Mouse (Mus musculus) forebrain, embryonic 12.5 days (tissue): ENCODE data around the gene Tor1aip2. TPM values are rescaled to one million over a fixed set of nuclear protein-coding genes. Genes with fewer than 3 reads are reported as not detected.

Source experiments
- ATAC-seq: fragments of 200-750 bp; cut with Nextera tagmentation; 2 replicates; pipeline ENCODE4 v1.8.0; 2017; ENCODE audit warnings: moderate TSS enrichment; ENCODE audit not compliant: low FRiP score
- H3K27ac ChIP-seq: fragments of 300-500 bp; sonication (generic); 2 replicates; pipeline ENCODE4 v1.5.1; 2016; ENCODE audit warnings: mild to moderate bottlenecking
- H3K27me3 ChIP-seq: fragments of 300-500 bp; sonication (generic); 2 replicates; pipeline ENCODE4 v1.6.1; 2016; ENCODE audit warnings: mild to moderate bottlenecking
- H3K36me3 ChIP-seq: fragments of 300-500 bp; sonication (generic); replicated peaks from 2 replicates; pipeline ENCODE4 v1.6.1; 2016; ENCODE audit warnings: mild to moderate bottlenecking
- H3K4me1 ChIP-seq: fragments of 300-500 bp; sonication (generic); 2 replicates; pipeline ENCODE4 v1.6.1; 2016
- H3K4me2 ChIP-seq: fragments of 300-500 bp; sonication (generic); 2 replicates; pipeline ENCODE4 v1.6.1; 2016; ENCODE audit warnings: mild to moderate bottlenecking, moderate library complexity
- H3K4me3 ChIP-seq: fragments of 300-500 bp; sonication (generic); replicated peaks from 2 replicates; pipeline ENCODE4 v1.5.1; 2016; ENCODE audit warnings: mild to moderate bottlenecking
- H3K9ac ChIP-seq: fragments of 300-500 bp; sonication (generic); 2 replicates; pipeline ENCODE4 v1.6.1; 2016; ENCODE audit warnings: mild to moderate bottlenecking
- H3K9me3 ChIP-seq: fragments of 300-500 bp; sonication (generic); 2 replicates; pipeline ENCODE4 v1.6.1; 2016
- WGBS: fragments of 180-500 bp; shearing (Covaris S2); methylation state at CpG from one replicate; pipeline ENCODE4 v1.1.7; 2016; 5-methylcytosine and 5-hydroxymethylcytosine counted together
- polyA plus RNA-seq: library from polyadenylated mRNA; unstranded; fragments of >200 nt; fragmentation: Nextera tagmentation; extraction: Ambion mirVana; gene quantifications from 2 replicates; pipeline ENCODE4 v1.2.1, GENCODE M21; 2016

Tor1aip2 gene
- polyA plus RNA-seq, 1 experiment from 2014 or later, result 89.3 TPM

DNA sequence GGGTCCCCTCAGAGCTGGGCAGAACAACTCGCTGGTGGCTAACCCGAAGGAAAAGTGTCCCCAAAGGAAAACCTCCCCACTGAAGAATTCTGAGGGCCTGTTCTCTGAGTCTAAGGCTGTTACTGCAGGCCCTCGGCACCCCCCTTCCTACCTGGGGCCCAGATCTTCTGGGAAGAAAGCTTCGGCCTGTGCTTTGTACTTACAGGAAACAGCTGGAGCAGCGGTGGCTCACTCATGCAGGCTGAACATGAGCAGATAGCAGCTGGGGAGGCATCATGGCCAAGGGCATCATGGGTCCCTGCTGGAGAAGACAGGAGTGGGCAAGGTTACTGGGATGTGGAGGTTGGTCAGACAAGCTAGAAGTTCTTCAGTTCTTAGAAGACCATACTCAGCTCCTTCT, 52.4 kb downstream of the Tor1aip2 start:
- Histone ChIP-seq H3K9me3 (no peaks in the 10 kb centered on the region), H3K27ac (no peak overlapping the region), H3K4me1 (peaks cover 16% of the 10 kb centered on the region), H3K4me3 (no peak overlapping the region), H3K36me3 (no peaks in the 10 kb centered on the region), H3K9ac (no peak overlapping the region), H3K4me2 (no peak overlapping the region), H3K27me3 (no peaks in the 10 kb centered on the region)
- 79% methylated on average over 5 of the region's 5 CpGs for WGBS
- no peak for ATAC-seq

DNA sequence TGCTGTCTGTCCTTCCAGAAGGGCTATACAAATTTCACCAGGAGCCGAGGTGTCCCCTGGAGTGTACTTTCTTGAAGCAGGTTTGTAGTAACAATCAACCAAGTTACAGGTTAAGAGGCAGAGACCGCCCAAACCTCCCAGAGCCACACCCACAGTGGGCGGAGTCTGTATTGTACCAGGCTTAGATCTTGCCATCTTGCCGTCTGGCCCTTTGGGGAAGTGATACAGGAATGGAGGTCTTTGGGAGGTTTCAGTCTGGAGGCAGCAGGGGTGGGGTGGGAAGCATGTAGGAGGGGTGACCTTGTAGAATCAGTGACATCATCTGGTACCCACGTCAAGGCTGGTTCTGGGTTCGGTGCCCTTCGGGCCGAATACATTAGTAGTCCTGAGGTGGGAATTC, 54.4 kb downstream of the Tor1aip2 start:
- H3K4me1 ChIP-seq, result peaks cover 16% of the 10 kb centered on the region
- no peaks in the 10 kb centered on the region for H3K9me3 ChIP-seq
- H3K27ac ChIP-seq, result no peak overlapping the region
- no peak overlapping the region for H3K4me2 ChIP-seq
- no peak overlapping the region for H3K4me3 ChIP-seq
- no peaks in the 10 kb centered on the region for H3K36me3 ChIP-seq
- ATAC-seq, result peak; percentile 42
- H3K9ac ChIP-seq, result no peak overlapping the region
- no peaks in the 10 kb centered on the region for H3K27me3 ChIP-seq
- 79% methylated on average over 8 of the region's 8 CpGs for WGBS

DNA sequence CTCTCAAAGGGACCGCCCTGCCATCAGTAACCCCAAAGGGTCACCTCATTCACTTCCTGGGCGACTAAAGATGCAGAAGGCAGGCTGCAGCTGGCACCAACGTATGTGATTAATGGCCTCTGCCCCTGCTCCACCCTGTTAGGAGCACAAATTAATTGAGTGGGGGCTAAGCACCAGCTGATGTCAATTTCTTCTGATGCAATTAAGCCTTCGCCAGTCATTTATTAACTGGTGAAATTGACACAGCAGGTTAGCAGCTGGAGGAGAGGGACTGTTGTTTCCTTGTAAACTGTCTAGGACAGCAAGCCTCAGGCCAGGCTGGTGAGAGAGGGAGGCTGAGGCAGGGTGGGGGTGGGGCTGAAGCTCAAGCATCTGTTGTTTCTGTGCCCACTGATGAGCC, 54.8 kb downstream of the Tor1aip2 start:
- H3K27ac ChIP-seq, result peak overlapping the region; percentile 53; the same call in 1 of the 2 replicates

DNA sequence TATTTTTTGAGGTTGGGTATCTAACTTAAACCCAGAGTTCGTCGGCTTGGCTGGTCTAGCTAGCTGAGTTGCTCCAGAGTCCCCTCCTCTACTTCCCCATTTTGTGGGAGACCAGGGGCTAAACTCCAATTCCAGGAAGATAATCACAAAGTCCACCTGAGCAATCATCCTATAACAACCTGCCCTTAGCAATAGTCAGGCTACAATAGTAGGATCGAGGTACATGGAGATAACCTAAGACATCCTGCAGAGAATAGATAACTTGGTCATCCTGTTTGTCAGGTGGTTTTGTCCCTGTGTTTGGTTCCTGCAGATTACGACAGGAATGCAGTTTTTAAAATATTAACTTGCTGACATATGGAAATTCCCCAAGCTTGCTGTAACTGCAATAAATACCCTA, 56.6 kb downstream of the Tor1aip2 start:
- H3K36me3 ChIP-seq, result no peaks in the 10 kb centered on the region
- no peak overlapping the region for H3K27ac ChIP-seq
- ATAC-seq, result no peak
- no peak overlapping the region for H3K4me3 ChIP-seq
- peaks cover 16% of the 10 kb centered on the region for H3K4me1 ChIP-seq
- H3K9ac ChIP-seq, result no peak overlapping the region
- H3K27me3 ChIP-seq, result no peaks in the 10 kb centered on the region
- 94% methylated on average over 4 of the region's 4 CpGs for WGBS
- no peaks in the 10 kb centered on the region for H3K9me3 ChIP-seq
- no peak overlapping the region for H3K4me2 ChIP-seq

More for the DNA sequence above, 54.8 kb downstream of the Tor1aip2 start:
- H3K27me3 ChIP-seq, result no peaks in the 10 kb centered on the region
- H3K4me1 ChIP-seq, result peaks cover 16% of the 10 kb centered on the region
- ATAC-seq, result peak; percentile 89
- no peak overlapping the region for H3K4me3 ChIP-seq
- H3K9me3 ChIP-seq, result no peaks in the 10 kb centered on the region
- no peak overlapping the region for H3K4me2 ChIP-seq
- H3K9ac ChIP-seq, result no peak overlapping the region
- no peaks in the 10 kb centered on the region for H3K36me3 ChIP-seq
- WGBS, result 44% methylated on average over 4 of the region's 4 CpGs

DNA sequence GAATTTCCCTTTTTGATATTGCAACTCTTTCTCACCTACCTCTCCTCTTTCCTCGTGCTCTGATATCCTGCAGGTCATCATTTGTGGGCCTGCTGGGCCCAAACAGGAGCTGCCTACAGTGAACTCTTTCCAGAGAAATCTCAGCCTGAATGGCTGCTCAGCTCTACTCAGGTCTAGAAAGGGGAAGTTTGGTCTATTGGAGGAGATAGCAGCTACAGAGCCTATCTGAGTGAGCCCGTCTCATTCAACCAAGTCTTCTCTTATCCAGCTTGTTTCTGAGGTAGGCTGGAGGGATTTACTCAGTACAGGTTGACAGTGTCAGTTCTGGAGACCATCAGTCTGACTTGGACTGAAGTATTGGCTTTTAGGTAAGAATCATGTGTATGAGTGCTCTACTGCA, 68.6 kb downstream of the Tor1aip2 start:
- Histone ChIP-seq H3K9ac (no peak overlapping the region), H3K36me3 (no peaks in the 10 kb centered on the region), H3K4me2 (no peak overlapping the region), H3K4me1 (0 out of 2 replicates have a peak, but pooled peaks cover 6% of the 10 kb centered on the region), H3K27ac (no peak overlapping the region), H3K27me3 (no peaks in the 10 kb centered on the region), H3K4me3 (no peak overlapping the region), H3K9me3 (no peaks in the 10 kb centered on the region)
- WGBS, result 91% methylated on average over 2 of the region's 2 CpGs
- no peak for ATAC-seq

DNA sequence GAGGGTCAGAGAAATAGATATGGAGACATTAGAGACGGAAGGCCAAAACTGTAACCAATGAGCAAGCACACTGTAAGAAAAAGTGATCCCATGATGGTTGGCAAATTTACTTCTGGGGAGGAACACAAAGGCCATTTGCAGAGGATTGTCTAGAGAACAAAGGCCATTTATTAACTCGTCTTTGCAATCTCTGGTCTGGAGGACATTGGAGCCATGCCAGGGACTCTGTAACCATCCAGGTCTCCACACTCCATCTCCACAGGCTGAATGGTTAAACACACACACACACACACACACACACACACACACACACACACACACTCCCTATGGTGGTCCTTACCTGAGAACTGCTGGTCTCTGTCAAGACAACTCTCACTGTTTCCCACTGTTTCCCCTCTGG, 70.2 kb downstream of the Tor1aip2 start:
- no peak overlapping the region for H3K27ac ChIP-seq
- no peaks in the 10 kb centered on the region for H3K9me3 ChIP-seq
- H3K9ac ChIP-seq, result no peak overlapping the region
- WGBS, result 67% methylated on average over 2 of the region's 2 CpGs
- H3K4me3 ChIP-seq, result no peak overlapping the region
- ATAC-seq, result no peak
- 0 out of 2 replicates have a peak, but pooled peaks cover 9% of the 10 kb centered on the region for H3K4me1 ChIP-seq
- no peaks in the 10 kb centered on the region for H3K27me3 ChIP-seq
- H3K4me2 ChIP-seq, result no peak overlapping the region
- H3K36me3 ChIP-seq, result no peaks in the 10 kb centered on the region

DNA sequence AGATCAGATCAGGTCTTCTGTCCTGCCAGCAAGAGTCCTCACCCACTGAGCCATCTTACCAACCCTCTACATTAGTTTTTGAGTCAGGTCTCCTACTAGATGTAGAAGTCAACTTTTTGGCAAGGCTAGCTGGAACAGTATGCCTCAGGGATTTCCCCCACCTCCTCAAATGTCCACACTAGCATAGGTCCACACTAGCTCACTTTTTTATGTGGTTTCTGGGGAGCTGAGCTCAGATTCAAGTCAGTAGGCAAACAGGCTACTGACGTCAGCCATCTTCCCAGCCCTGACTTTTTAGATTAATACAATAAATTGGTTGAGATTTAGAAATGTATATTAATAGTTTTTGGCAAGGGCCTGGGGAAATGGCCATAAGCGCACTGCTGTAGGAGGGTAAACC, 72.2 kb downstream of the Tor1aip2 start:
- Histone ChIP-seq H3K36me3 (no peaks in the 10 kb centered on the region), H3K4me2 (no peak overlapping the region), H3K27ac (no peak overlapping the region), H3K4me1 (peaks cover 15% of the 10 kb centered on the region; the same call in 1 of the 2 replicates), H3K9me3 (no peaks in the 10 kb centered on the region), H3K9ac (no peak overlapping the region), H3K4me3 (no peak overlapping the region), H3K27me3 (no peaks in the 10 kb centered on the region; the same call in 1 of the 2 replicates)
- no peak for ATAC-seq
- WGBS, result 96% methylated on average over 2 of the region's 2 CpGs

DNA sequence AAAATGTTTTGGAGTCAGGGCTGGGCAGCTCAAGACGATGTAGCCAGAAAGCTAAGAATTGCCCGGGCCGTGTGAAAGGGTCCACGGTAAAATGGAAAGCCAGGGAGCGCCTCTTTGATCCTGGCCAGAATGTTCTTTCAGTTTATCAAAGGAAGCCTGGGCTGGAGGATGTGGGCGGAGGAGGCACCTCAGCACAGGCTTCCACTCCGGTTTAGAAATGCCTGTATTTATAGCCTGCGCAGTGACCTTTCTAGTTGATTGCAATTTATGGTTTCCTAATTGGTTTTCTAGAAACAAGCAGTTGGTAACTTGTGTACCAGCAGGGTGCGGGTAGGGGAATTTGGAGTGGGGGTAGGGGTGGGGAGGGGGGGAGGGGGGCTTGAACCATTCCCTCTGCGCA, 73.2 kb downstream of the Tor1aip2 start:
- 33% methylated on average over 10 of the region's 10 CpGs for WGBS
- H3K4me1 ChIP-seq, result peaks cover 15% of the 10 kb centered on the region; the same call in 1 of the 2 replicates
- no peaks in the 10 kb centered on the region for H3K36me3 ChIP-seq
- H3K27ac ChIP-seq, result no peak overlapping the region
- H3K9ac ChIP-seq, result no peak overlapping the region
- no peaks in the 10 kb centered on the region; the same call in 1 of the 2 replicates for H3K27me3 ChIP-seq
- ATAC-seq, result no peak
- H3K4me3 ChIP-seq, result no peak overlapping the region
- no peak overlapping the region for H3K4me2 ChIP-seq
- H3K9me3 ChIP-seq, result no peaks in the 10 kb centered on the region

DNA sequence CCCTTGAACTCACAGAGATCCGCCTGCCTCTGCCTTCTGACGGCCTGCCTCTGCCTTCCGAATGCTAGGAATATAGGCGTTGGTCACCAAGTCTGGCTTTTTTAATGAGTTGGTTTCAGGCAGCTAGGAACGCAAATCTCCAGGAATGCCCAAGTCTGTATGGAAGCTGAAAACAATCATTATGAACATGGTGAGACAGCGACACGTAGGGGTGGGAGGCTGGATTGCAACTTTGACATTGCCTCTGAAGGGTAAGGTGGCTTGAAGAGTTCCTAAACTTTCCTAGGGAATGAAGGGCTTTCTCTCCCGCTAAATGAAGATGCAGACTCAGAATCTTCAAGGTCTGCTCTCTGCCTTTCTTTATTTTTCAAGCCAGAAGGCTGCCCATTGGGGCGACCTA, 75.9 kb downstream of the Tor1aip2 start:
- Histone ChIP-seq H3K9me3 (no peaks in the 10 kb centered on the region), H3K9ac (no peak overlapping the region), H3K27ac (no peak overlapping the region), H3K4me2 (no peak overlapping the region), H3K4me1 (peaks cover 22% of the 10 kb centered on the region), H3K27me3 (no peaks in the 10 kb centered on the region; the same call in 1 of the 2 replicates), H3K4me3 (no peak overlapping the region), H3K36me3 (no peaks in the 10 kb centered on the region)
- ATAC-seq, result no peak
- 78% methylated on average over 9 of the region's 9 CpGs for WGBS

DNA sequence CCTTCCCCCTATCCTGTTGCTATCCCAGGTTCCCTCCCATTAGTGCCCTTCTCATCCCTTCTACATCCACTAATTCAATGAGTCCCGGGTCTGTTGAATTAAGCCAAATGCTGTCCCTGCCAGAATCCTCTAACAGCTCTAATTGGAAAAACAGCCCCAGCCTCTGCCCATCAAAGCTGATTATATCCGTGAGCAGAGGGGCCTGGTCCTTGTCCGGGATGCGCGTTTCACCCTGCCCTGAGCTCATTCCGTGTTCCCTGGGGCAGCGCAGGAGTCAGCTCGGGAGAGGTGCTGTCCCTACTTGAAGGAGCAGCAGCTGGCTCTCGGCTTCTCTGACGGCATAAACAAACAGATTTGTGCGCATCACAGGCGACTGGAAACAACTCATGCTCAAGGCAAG, 76.5 kb downstream of the Tor1aip2 start:
- H3K4me1 ChIP-seq, result peaks cover 22% of the 10 kb centered on the region
- no peak for ATAC-seq
- no peak overlapping the region for H3K27ac ChIP-seq

DNA sequence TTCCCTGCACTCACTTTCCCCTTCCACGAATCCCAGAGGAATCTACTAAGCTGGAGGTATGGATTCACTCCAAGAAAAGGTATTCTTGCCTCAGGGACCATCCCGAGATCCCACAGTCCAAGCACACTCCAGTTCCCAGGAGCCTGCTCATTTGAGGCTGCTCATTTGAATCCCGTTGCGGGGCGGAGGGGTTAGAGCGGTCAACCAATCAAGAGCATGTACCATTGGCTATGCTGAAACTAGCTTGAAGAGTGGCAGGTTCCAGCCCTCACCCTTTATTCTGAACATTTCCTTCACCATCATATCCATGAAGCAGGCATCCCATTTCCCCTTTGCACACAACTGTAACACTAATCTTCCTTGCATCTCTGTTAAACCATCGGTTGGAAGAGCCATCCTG, 76.9 kb downstream of the Tor1aip2 start:
- WGBS, result 61% methylated on average over 7 of the region's 7 CpGs
- Histone ChIP-seq H3K4me1 (peaks cover 22% of the 10 kb centered on the region), H3K27ac (no peak overlapping the region), H3K4me3 (no peak overlapping the region), H3K9ac (no peak overlapping the region), H3K9me3 (no peaks in the 10 kb centered on the region), H3K27me3 (no peaks in the 10 kb centered on the region; the same call in 1 of the 2 replicates), H3K36me3 (no peaks in the 10 kb centered on the region), H3K4me2 (no peak overlapping the region)
- no peak for ATAC-seq

More for the DNA sequence above, 76.5 kb downstream of the Tor1aip2 start:
- Histone ChIP-seq H3K36me3 (no peaks in the 10 kb centered on the region), H3K4me2 (no peak overlapping the region), H3K9me3 (no peaks in the 10 kb centered on the region), H3K27me3 (no peaks in the 10 kb centered on the region; the same call in 1 of the 2 replicates), H3K9ac (no peak overlapping the region), H3K4me3 (no peak overlapping the region)
- WGBS, result 39% methylated on average over 12 of the region's 12 CpGs

DNA sequence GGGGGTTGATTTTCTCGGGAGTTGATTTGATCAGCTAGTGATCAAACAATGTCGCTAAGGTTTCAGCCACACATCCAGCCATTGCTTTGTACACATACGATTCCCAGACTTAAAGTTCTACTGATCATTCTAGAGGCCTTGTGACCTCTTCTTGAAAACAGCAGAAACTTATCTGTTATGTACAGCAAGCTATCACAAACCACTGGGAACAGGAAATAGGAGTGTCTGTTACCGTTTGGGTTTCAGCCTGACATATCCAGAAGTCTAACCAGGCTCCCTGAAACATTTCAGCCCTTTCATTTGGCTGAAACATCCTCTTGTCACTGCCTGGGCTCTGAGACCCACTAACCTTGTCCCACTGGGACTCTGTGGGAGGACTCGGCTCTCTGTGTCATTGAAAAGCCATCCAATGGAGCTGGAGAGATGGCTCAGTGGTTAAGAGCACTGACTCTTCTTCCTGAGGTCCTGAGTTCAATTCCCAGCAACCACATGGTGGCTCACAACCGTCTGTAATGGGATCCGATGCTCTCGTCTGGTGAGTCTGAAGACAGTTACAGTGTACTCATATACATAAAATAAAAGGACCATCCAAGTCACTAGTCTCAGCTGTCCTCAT, 78.8 kb downstream of the Tor1aip2 start:
- Histone ChIP-seq H3K4me3 (no peak overlapping the region), H3K4me2 (no peak overlapping the region), H3K4me1 (peaks cover 14% of the 10 kb centered on the region), H3K36me3 (no peaks in the 10 kb centered on the region), H3K27me3 (no peaks in the 10 kb centered on the region; the same call in 1 of the 2 replicates), H3K9me3 (no peaks in the 10 kb centered on the region), H3K9ac (no peak overlapping the region), H3K27ac (no peak overlapping the region)
- WGBS, result 88% methylated on average over 8 of the region's 8 CpGs
- ATAC-seq, result no peak

DNA sequence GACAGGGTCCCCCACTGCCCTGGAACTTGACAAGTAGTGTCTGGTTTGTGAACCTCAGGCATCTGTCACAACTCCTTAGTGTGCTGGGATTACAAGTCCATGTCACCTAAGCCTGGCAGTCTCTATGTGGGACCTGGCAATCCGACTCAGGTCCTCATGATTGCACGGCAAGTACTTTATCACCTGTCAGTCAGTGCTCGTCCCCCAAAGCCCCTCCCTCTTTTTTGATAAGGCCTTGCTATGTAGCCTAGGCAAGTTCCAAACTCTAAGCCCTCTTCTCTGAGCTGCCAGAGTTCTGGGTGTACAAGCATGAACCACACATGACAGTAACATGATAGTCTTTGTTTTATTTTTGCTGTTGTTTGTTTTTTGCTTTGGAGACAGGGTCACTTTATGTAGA, 81.6 kb downstream of the Tor1aip2 start:
- H3K9ac ChIP-seq, result no peak overlapping the region
- H3K27me3 ChIP-seq, result no peaks in the 10 kb centered on the region
- no peak overlapping the region for H3K4me2 ChIP-seq
- WGBS, result 77% methylated on average over 3 of the region's 3 CpGs
- no peak overlapping the region for H3K4me3 ChIP-seq
- H3K4me1 ChIP-seq, result peaks cover 9% of the 10 kb centered on the region
- H3K27ac ChIP-seq, result no peak overlapping the region
- ATAC-seq, result no peak
- no peaks in the 10 kb centered on the region for H3K9me3 ChIP-seq
- no peaks in the 10 kb centered on the region for H3K36me3 ChIP-seq
